Mouse (Mus musculus): ENCODE measurements at regions not wholly inside any gene's neighbourhood (a gene's known extent, or its start where the extent isn't known, plus 50 kb on each side); places are given as distances from the start of the nearest gene placed in this dataset.

GRCm38 (mm10) chr12:52368034-52368433, 135.7 kb upstream of the Arhgap5 start:
- DNase-seq (ENCODE audit: low spot score): no peak
- no peaks in the 10 kb centered on the region for H3K9me3 ChIP-seq (ENCODE audit: control insufficient read depth, low read length)
- 36% methylated on average over 6 of the region's 6 CpGs for WGBS
- H3K4me1 ChIP-seq (replicated peaks; ENCODE audit: control insufficient read depth, insufficient read depth, low read length): no peaks in the 10 kb centered on the region
- no peak overlapping the region for H3K4me3 ChIP-seq (ENCODE audit: low read depth, low read length)
- no peak overlapping the region for H3K9ac ChIP-seq (ENCODE audit: low read length)
- H3K4me2 ChIP-seq (ENCODE audit: low read length): no peak overlapping the region
- 0 out of 2 replicates have a peak, but pooled peaks have one; percentile 60 for ATAC-seq (replicated peaks; ENCODE audit: low FRiP score, low TSS enrichment, low read depth)
- H3K27me3 ChIP-seq (replicated peaks; ENCODE audit: control insufficient read depth, insufficient read depth, low read length): no peaks in the 10 kb centered on the region
- no peaks in the 10 kb centered on the region for H3K36me3 ChIP-seq (ENCODE audit: control insufficient read depth, insufficient read depth, low read length)
- no peak overlapping the region for H3K27ac ChIP-seq (ENCODE audit: low read depth)

- no peaks in the 10 kb centered on the region for H3K27me3 ChIP-seq (replicated peaks; ENCODE audit: control insufficient read depth, insufficient read depth, low read length)
- H3K4me3 ChIP-seq (ENCODE audit: low read depth, low read length): no peak overlapping the region
- DNase-seq (ENCODE audit: low spot score) (no peak), ATAC-seq (replicated peaks; ENCODE audit: low FRiP score, low TSS enrichment, low read depth) (no peak)
- no peaks in the 10 kb centered on the region for H3K4me1 ChIP-seq (replicated peaks; ENCODE audit: control insufficient read depth, insufficient read depth, low read length)
- no peaks in the 10 kb centered on the region for H3K9me3 ChIP-seq (ENCODE audit: control insufficient read depth, low read length)
- no peaks in the 10 kb centered on the region for H3K36me3 ChIP-seq (ENCODE audit: control insufficient read depth, insufficient read depth, low read length)
- H3K9ac ChIP-seq (ENCODE audit: low read length): no peak overlapping the region
- H3K27ac ChIP-seq (ENCODE audit: low read depth): no peak overlapping the region
- 47% methylated on average over 4 of the region's 4 CpGs for WGBS
- no peak overlapping the region for H3K4me2 ChIP-seq (ENCODE audit: low read length)
Observed at GRCm38 (mm10) chr12:52368466-52368865, 135.3 kb upstream of the Arhgap5 start.

GRCm38 (mm10) chr12:52370153-52370710, 133.5 kb upstream of the Arhgap5 start:
- H3K4me3 ChIP-seq (ENCODE audit: low read depth, low read length): no peak overlapping the region
- no peaks in the 10 kb centered on the region for H3K9me3 ChIP-seq (ENCODE audit: control insufficient read depth, low read length)
- 49% methylated on average over 12 of the region's 12 CpGs for WGBS
- DNase-seq (ENCODE audit: low spot score) (no peak), ATAC-seq (replicated peaks; ENCODE audit: low FRiP score, low TSS enrichment, low read depth) (no peak)
- H3K4me2 ChIP-seq (ENCODE audit: low read length): no peak overlapping the region
- H3K36me3 ChIP-seq (ENCODE audit: control insufficient read depth, insufficient read depth, low read length): no peaks in the 10 kb centered on the region
- no peak overlapping the region for H3K9ac ChIP-seq (ENCODE audit: low read length)
- H3K27ac ChIP-seq (ENCODE audit: low read depth): no peak overlapping the region
- no peaks in the 10 kb centered on the region for H3K4me1 ChIP-seq (replicated peaks; ENCODE audit: control insufficient read depth, insufficient read depth, low read length)
- no peaks in the 10 kb centered on the region for H3K27me3 ChIP-seq (replicated peaks; ENCODE audit: control insufficient read depth, insufficient read depth, low read length)

GRCm38 (mm10) chr12:52375116-52375515, 128.7 kb upstream of the Arhgap5 start:
- ATAC-seq (replicated peaks; ENCODE audit: low FRiP score, low TSS enrichment, low read depth) (no peak), DNase-seq (ENCODE audit: low spot score) (no peak)
- Histone ChIP-seq H3K4me3 (ENCODE audit: low read depth, low read length) (no peak overlapping the region), H3K4me1 (replicated peaks; ENCODE audit: control insufficient read depth, insufficient read depth, low read length) (no peaks in the 10 kb centered on the region), H3K27ac (ENCODE audit: low read depth) (no peak overlapping the region), H3K4me2 (ENCODE audit: low read length) (no peak overlapping the region), H3K27me3 (replicated peaks; ENCODE audit: control insufficient read depth, insufficient read depth, low read length) (no peaks in the 10 kb centered on the region), H3K9ac (ENCODE audit: low read length) (no peak overlapping the region), H3K36me3 (ENCODE audit: control insufficient read depth, insufficient read depth, low read length) (no peaks in the 10 kb centered on the region), H3K9me3 (ENCODE audit: control insufficient read depth, low read length) (no peaks in the 10 kb centered on the region)
- WGBS: 86% methylated on average over 4 of the region's 4 CpGs

DNA sequence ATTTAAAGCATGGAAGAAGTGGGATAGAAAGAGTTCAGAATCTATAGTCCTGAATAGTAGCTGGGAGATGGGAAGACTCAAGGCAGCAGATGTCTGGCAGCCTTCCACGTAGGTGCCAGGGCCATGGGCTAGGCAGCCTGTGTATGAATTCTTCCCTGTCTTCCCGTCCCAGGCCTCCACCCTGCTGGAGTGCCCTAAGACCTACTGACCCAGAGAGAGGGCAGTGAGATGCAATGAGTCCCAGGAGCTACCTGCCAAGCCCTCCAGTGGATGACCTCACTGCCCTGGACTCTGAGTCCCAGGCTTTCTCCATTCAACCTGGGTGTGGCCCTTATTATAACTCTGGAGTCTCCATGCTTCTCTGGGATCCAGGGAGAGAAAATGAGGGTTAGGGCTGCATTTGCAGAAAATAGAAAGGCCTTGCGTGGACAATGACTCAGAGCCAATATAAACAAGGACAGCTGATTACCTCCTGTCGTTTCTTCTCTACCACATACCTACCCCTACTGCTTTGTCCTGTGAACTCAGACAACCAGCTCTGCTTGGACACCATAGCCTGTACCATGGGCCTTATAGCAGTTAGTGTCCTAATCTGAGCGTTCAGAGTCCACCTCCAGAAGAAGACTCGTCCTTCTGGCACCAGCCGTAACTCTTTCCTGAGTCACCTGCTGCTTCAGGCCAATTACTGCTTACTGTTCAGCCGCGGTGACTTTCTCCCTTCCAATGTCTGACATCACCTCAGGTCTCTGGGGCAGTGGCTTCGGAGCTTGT, 126.9 kb upstream of the Arhgap5 start:
- no peaks in the 10 kb centered on the region for H3K36me3 ChIP-seq (ENCODE audit: control insufficient read depth, insufficient read depth, low read length)
- 71% methylated on average over 10 of the region's 10 CpGs for WGBS
- H3K4me2 ChIP-seq (ENCODE audit: low read length): no peak overlapping the region
- H3K4me1 ChIP-seq (replicated peaks; ENCODE audit: control insufficient read depth, insufficient read depth, low read length): peaks cover 9% of the 10 kb centered on the region
- H3K9ac ChIP-seq (ENCODE audit: low read length): no peak overlapping the region
- no peak overlapping the region for H3K4me3 ChIP-seq (ENCODE audit: low read depth, low read length)
- H3K9me3 ChIP-seq (ENCODE audit: control insufficient read depth, low read length): no peaks in the 10 kb centered on the region
- DNase-seq (ENCODE audit: low spot score): no peak
- ATAC-seq (replicated peaks; ENCODE audit: low FRiP score, low TSS enrichment, low read depth): peak; percentile 62
- H3K27ac ChIP-seq (ENCODE audit: low read depth): no peak overlapping the region
- H3K27me3 ChIP-seq (replicated peaks; ENCODE audit: control insufficient read depth, insufficient read depth, low read length): no peaks in the 10 kb centered on the region

DNA sequence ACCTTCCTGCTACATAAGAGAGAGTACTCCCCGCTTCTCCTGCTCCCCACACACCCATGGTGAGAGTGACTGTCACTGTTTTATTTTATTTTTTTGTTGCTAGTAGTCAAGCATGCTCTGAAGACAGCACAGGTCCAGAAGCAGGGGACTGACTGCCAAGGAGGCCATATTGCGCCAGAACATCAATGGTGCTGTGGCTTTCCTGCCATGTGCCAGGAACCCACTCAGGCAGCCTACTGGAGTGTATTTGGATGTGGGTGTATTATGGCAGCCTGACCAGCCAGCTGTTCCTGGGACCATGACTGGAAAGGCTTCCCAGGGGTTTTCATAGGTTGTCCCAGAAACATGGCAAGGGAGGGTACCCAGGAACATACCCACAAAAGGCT, 126.3 kb upstream of the Arhgap5 start:
- peaks cover 15% of the 10 kb centered on the region for H3K4me1 ChIP-seq (replicated peaks; ENCODE audit: control insufficient read depth, insufficient read depth, low read length)
- H3K9me3 ChIP-seq (ENCODE audit: control insufficient read depth, low read length): no peaks in the 10 kb centered on the region
- DNase-seq (ENCODE audit: low spot score): no peak
- H3K9ac ChIP-seq (ENCODE audit: low read length): no peak overlapping the region
- no peak overlapping the region for H3K27ac ChIP-seq (ENCODE audit: low read depth)
- no peak overlapping the region for H3K4me3 ChIP-seq (ENCODE audit: low read depth, low read length)
- 98% methylated on average over 2 of the region's 2 CpGs for WGBS
- no peaks in the 10 kb centered on the region for H3K36me3 ChIP-seq (ENCODE audit: control insufficient read depth, insufficient read depth, low read length)
- no peak for ATAC-seq (replicated peaks; ENCODE audit: low FRiP score, low TSS enrichment, low read depth)
- no peaks in the 10 kb centered on the region for H3K27me3 ChIP-seq (replicated peaks; ENCODE audit: control insufficient read depth, insufficient read depth, low read length)
- no peak overlapping the region for H3K4me2 ChIP-seq (ENCODE audit: low read length)

- Histone ChIP-seq H3K9me3 (ENCODE audit: control insufficient read depth, low read length) (no peaks in the 10 kb centered on the region), H3K27me3 (replicated peaks; ENCODE audit: control insufficient read depth, insufficient read depth, low read length) (no peaks in the 10 kb centered on the region), H3K4me2 (ENCODE audit: low read length) (no peak overlapping the region), H3K9ac (ENCODE audit: low read length) (no peak overlapping the region), H3K4me1 (replicated peaks; ENCODE audit: control insufficient read depth, insufficient read depth, low read length) (peaks cover 24% of the 10 kb centered on the region), H3K27ac (ENCODE audit: low read depth) (no peak overlapping the region), H3K4me3 (ENCODE audit: low read depth, low read length) (no peak overlapping the region), H3K36me3 (ENCODE audit: control insufficient read depth, insufficient read depth, low read length) (no peaks in the 10 kb centered on the region)
- ATAC-seq (replicated peaks; ENCODE audit: low FRiP score, low TSS enrichment, low read depth): no peak
- 81% methylated on average over 4 of the region's 4 CpGs for WGBS
- DNase-seq (ENCODE audit: low spot score): no peak
Observed at GRCm38 (mm10) chr12:52379245-52379644, 124.5 kb upstream of the Arhgap5 start.

GRCm38 (mm10) chr12:52379960-52380359, 123.8 kb upstream of the Arhgap5 start:
- no peak for DNase-seq (ENCODE audit: low spot score)
- Histone ChIP-seq H3K27ac (ENCODE audit: low read depth) (no peak overlapping the region), H3K4me3 (ENCODE audit: low read depth, low read length) (no peak overlapping the region), H3K36me3 (ENCODE audit: control insufficient read depth, insufficient read depth, low read length) (no peaks in the 10 kb centered on the region), H3K9me3 (ENCODE audit: control insufficient read depth, low read length) (no peaks in the 10 kb centered on the region), H3K4me2 (ENCODE audit: low read length) (no peak overlapping the region), H3K4me1 (replicated peaks; ENCODE audit: control insufficient read depth, insufficient read depth, low read length) (peaks cover 24% of the 10 kb centered on the region), H3K27me3 (replicated peaks; ENCODE audit: control insufficient read depth, insufficient read depth, low read length) (no peaks in the 10 kb centered on the region), H3K9ac (ENCODE audit: low read length) (no peak overlapping the region)
- ATAC-seq (replicated peaks; ENCODE audit: low FRiP score, low TSS enrichment, low read depth): no peak
- WGBS: 78% methylated on average over 5 of the region's 5 CpGs

All from intestine, embryonic 14.5 days (tissue).